Mouse (Mus musculus) limb, embryonic 14.5 days (tissue): Measurements from ENCODE around the gene Ifit2. TPM values are rescaled to one million over a fixed set of nuclear protein-coding genes. Genes with fewer than 3 reads are reported as not detected.

ENCODE experiments used
- ATAC-seq: fragments of 200-750 bp; cut with Nextera tagmentation; 2 replicates; pipeline ENCODE4 v1.8.0; 2017; ENCODE audit warnings: low read depth, moderate number of reproducible peaks, moderate TSS enrichment; ENCODE audit not compliant: low FRiP score
- DNase-seq: peaks from one replicate; pipeline ENCODE4 v3.0.0-alpha.2; 2015; ENCODE audit warnings: low spot score
- H3K27ac ChIP-seq: fragments of 300-500 bp; sonication (generic); replicated peaks from 2 replicates; pipeline ENCODE4 v1.5.1; 2014; ENCODE audit warnings: low read depth, mild to moderate bottlenecking, low read length, moderate library complexity, mixed read lengths
- H3K27me3 ChIP-seq: fragments of 300-500 bp; sonication (generic); 2 replicates; pipeline ENCODE4 v1.6.1; 2014; ENCODE audit warnings: low read length, mixed read lengths; ENCODE audit not compliant: control insufficient read depth, insufficient read depth
- H3K36me3 ChIP-seq: fragments of 300-500 bp; sonication (generic); 2 replicates; pipeline ENCODE4 v1.6.1; 2014; ENCODE audit warnings: mild to moderate bottlenecking, low read length, moderate library complexity, mixed read lengths; ENCODE audit not compliant: control insufficient read depth, insufficient read depth
- H3K4me1 ChIP-seq: fragments of 300-500 bp; sonication (generic); 2 replicates; pipeline ENCODE4 v1.6.1; 2014; ENCODE audit warnings: antibody characterized with exemption, low read length, mixed read lengths; ENCODE audit not compliant: control insufficient read depth, insufficient read depth
- H3K4me2 ChIP-seq: fragments of 300-500 bp; sonication (generic); replicated peaks from 2 replicates; pipeline ENCODE4 v1.6.1; 2014; ENCODE audit warnings: low read depth, mild to moderate bottlenecking, low read length, moderate library complexity; ENCODE audit not compliant: severe bottlenecking
- H3K4me3 ChIP-seq: fragments of 300-500 bp; sonication (generic); replicated peaks from 2 replicates; pipeline ENCODE4 v1.5.1; 2014; ENCODE audit warnings: low read length
- H3K9ac ChIP-seq: fragments of 300-500 bp; sonication (generic); 2 replicates; pipeline ENCODE4 v1.6.1; 2014; ENCODE audit warnings: mild to moderate bottlenecking, low read depth, low read length, moderate library complexity; ENCODE audit not compliant: severe bottlenecking
- H3K9me3 ChIP-seq: fragments of 300-500 bp; sonication (generic); 2 replicates; pipeline ENCODE4 v1.6.1; 2016; ENCODE audit warnings: low read length; ENCODE audit not compliant: control insufficient read depth
- POLR2A ChIP-seq: fragments of 200-500 bp; IDR thresholded peaks from 2 replicates; pipeline ENCODE4 v1.8.0; 2012; ENCODE audit warnings: inconsistent platforms, mild to moderate bottlenecking, moderate library complexity, borderline replicate concordance; ENCODE audit not compliant: insufficient read depth, insufficient read length; ENCODE audit errors: extremely low read depth
- WGBS: fragments of 180-500 bp; shearing (Covaris S2); extraction: QIAGEN DNeasy Blood & Tissue Kit; methylation state at CpG from one replicate; pipeline ENCODE4 v1.1.7; 2014; 5-methylcytosine and 5-hydroxymethylcytosine counted together
- polyA plus RNA-seq, 2 experiments: library from polyadenylated mRNA; depleted of rRNA in 1 of 2; stranded (reverse) in 1 of 2; unstranded in 1 of 2; fragments of >200 nt; fragmentation: Nextera tagmentation in 1 of 2; extraction: Ambion mirVana in 1 of 2; gene quantifications; 2 replicates each; pipeline versions ENCODE4 v1.2.1 to v1.2.3; 2012 to 2014

Ifit2 gene
- polyA plus RNA-seq, 2 experiments = 5.3 to 13.5 TPM

DNA sequence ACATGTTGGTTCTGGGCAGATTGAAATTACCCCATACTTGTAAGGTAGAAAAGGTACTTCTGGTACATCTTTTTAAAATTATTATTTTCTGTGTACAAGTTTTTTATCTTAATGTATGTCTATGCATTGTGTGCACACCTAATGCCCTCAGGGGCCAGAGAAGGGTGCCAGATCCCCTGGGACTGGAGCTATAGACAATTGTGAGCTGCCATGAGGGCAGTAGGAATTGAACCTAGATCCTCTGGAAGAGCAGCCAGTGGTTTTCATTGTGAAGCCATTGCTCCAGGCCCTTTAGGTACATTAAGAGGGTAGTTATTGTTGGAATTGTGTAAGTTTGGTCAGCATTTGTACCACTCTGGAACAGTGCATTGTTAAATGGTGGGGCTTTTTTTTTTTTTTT is 3.6 kb downstream of the Ifit2 start:
- Histone ChIP-seq H3K9ac (no peak overlapping the region), H3K36me3 (no peaks in the 10 kb centered on the region), H3K27ac (no peak overlapping the region), H3K4me1 (peaks cover 18% of the 10 kb centered on the region; the same call in 1 of the 2 replicates), H3K4me3 (no peak overlapping the region), H3K27me3 (no peaks in the 10 kb centered on the region), H3K4me2 (no peak overlapping the region), H3K9me3 (peaks cover 4% of the 10 kb centered on the region; the same call in 1 of the 2 replicates)
- no peak for TF ChIP-seq POLR2A
- ATAC-seq (no peak), DNase-seq (no peak)

DNA sequence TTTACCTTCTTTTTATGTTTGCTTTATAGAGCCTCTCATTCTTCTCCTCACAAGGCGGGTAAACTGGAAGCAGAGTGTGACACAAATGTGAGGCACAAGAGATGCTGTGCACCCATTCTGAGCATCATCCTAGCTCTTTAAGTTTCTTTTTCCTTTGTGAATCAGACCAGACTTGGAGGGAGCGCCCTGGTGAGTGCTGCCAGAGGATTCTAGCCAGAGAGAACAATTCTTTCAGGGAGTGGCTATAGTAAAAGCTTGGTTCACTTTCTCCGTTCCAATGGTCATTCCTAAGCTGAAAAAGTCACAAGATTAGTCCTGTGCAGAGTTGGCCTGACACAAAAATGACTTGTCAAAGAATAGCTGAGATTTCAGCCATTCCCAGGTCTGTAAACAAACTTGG is 6.1 kb downstream of the Ifit2 start:
- peaks cover 17% of the 10 kb centered on the region; the same call in 1 of the 2 replicates for H3K4me1 ChIP-seq
- ATAC-seq (no peak), DNase-seq (no peak)
- no peaks in the 10 kb centered on the region for H3K36me3 ChIP-seq
- TF ChIP-seq POLR2A = no peak
- H3K27me3 ChIP-seq = no peaks in the 10 kb centered on the region
- H3K4me3 ChIP-seq = no peak overlapping the region
- WGBS = 79% methylated on average over 3 of the region's 3 CpGs
- no peak overlapping the region for H3K9ac ChIP-seq
- H3K4me2 ChIP-seq = no peak overlapping the region
- H3K9me3 ChIP-seq = peaks cover 4% of the 10 kb centered on the region; the same call in 1 of the 2 replicates
- H3K27ac ChIP-seq = no peak overlapping the region

DNA sequence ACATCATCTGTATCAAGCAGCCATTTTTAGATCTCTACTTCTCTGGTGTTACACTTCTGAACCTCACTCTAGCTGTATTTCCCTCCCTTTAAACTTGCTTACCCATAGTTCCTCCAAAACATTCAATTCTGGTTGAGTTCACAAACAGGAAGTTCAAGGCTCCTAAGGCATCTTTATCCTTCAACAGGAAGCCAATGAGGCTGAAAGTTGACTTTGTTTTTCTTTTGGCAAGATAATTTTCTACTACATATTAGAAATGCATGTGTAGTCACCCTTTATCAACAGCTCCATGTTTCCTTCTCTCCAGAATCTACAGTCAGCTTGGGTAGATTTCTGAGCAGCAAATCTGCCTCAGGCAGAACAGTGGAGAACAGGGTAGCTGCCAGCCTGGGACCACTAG is 12.1 kb downstream of the Ifit2 start:
- Histone ChIP-seq H3K27me3 (no peaks in the 10 kb centered on the region), H3K27ac (no peak overlapping the region), H3K4me3 (no peak overlapping the region), H3K4me1 (no peaks in the 10 kb centered on the region), H3K36me3 (no peaks in the 10 kb centered on the region), H3K9me3 (no peaks in the 10 kb centered on the region), H3K4me2 (no peak overlapping the region), H3K9ac (no peak overlapping the region)
- TF ChIP-seq POLR2A = no peak
- ATAC-seq = no peak
- DNase-seq = no peak

GRCm38 (mm10) chr19:34566178-34566784 is 15.8 kb downstream of the Ifit2 start:
- H3K9ac ChIP-seq = no peak overlapping the region
- 89% methylated on average over 1 of the region's 1 CpGs for WGBS
- H3K9me3 ChIP-seq = no peaks in the 10 kb centered on the region
- no peaks in the 10 kb centered on the region for H3K36me3 ChIP-seq
- ATAC-seq (no peak), DNase-seq (no peak)
- H3K4me3 ChIP-seq = no peak overlapping the region
- no peaks in the 10 kb centered on the region; the same call in 1 of the 2 replicates for H3K4me1 ChIP-seq
- no peak for TF ChIP-seq POLR2A
- no peak overlapping the region for H3K27ac ChIP-seq
- no peak overlapping the region for H3K4me2 ChIP-seq
- H3K27me3 ChIP-seq = no peaks in the 10 kb centered on the region

GRCm38 (mm10) chr19:34568988-34569895 is 18.7 kb downstream of the Ifit2 start:
- no peak for TF ChIP-seq POLR2A
- H3K4me2 ChIP-seq = no peak overlapping the region
- H3K4me3 ChIP-seq = no peak overlapping the region
- H3K36me3 ChIP-seq = no peaks in the 10 kb centered on the region
- H3K4me1 ChIP-seq = no peaks in the 10 kb centered on the region; the same call in 1 of the 2 replicates
- H3K27me3 ChIP-seq = no peaks in the 10 kb centered on the region
- WGBS = 46% methylated on average over 7 of the region's 7 CpGs
- H3K9me3 ChIP-seq = no peaks in the 10 kb centered on the region
- H3K9ac ChIP-seq = no peak overlapping the region
- ATAC-seq (no peak), DNase-seq (no peak)
- H3K27ac ChIP-seq = no peak overlapping the region
